ENCODE assay signal across 7 mouse cellular contexts in genomic region chr6:88731991-88732390, GRCm38 (mm10). TPM values are rescaled to one million over a fixed set of nuclear protein-coding genes. Genes with fewer than 3 reads are reported as not detected.
DNase-seq lines count a peak whose midpoint lies in the region; ATAC-seq and TF ChIP-seq lines count a peak whose summit lies in the region.

No protein-coding gene starts in this region.

- DNase-seq in midbrain, postnatal 0 days (ENCODE audit: low spot score) = peak; percentile 71
- peak; percentile 92 for DNase-seq in cerebellum, adult 9-10 months
- peak; percentile 91 for DNase-seq in kidney, adult 18-20 months
- no peak for DNase-seq in yolk sac, embryonic 10.5 days (ENCODE audit: low spot score)

- no peaks in the 10 kb centered on the region for H3K79me2 ChIP-seq in myocyte (ENCODE audit: control insufficient read depth, insufficient read depth)

- no peak overlapping the region for H3K9ac ChIP-seq in midbrain, postnatal 0 days (replicated peaks; ENCODE audit: low read length, poor library complexity, severe bottlenecking)
- H3K9ac ChIP-seq in midbrain, embryonic 13.5 days (replicated peaks) = no peak overlapping the region

- H3ac ChIP-seq in myocyte (ENCODE audit: control insufficient read depth, insufficient read length) = no peak overlapping the region

- H3K27me3 ChIP-seq in midbrain, postnatal 0 days (ENCODE audit: insufficient read depth, low read length) = no peaks in the 10 kb centered on the region
- peaks cover 21% of the 10 kb centered on the region for H3K27me3 ChIP-seq in midbrain, embryonic 13.5 days
- H3K27me3 ChIP-seq in myocyte (ENCODE audit: control insufficient read depth, insufficient read depth, insufficient read length) = peaks cover 3% of the 10 kb centered on the region

- peaks cover 6% of the 10 kb centered on the region; the same call in 1 of the 2 replicates for H3K4me1 ChIP-seq in midbrain, postnatal 0 days (ENCODE audit: insufficient read depth, low read length)
- peaks cover 10% of the 10 kb centered on the region; the same call in 1 of the 2 replicates for H3K4me1 ChIP-seq in midbrain, embryonic 13.5 days (replicated peaks)

- no peak overlapping the region for H3K4me2 ChIP-seq in midbrain, postnatal 0 days (ENCODE audit: low read depth, low read length, poor library complexity, severe bottlenecking)
- H3K4me2 ChIP-seq in midbrain, embryonic 13.5 days (replicated peaks) = no peak overlapping the region
- H3K4me2 ChIP-seq in myocyte (ENCODE audit: low read depth) = no peak overlapping the region

- 86% methylated on average over 3 of the region's 3 CpGs for WGBS in midbrain, postnatal 0 days
- 92% methylated on average over 3 of the region's 3 CpGs for WGBS in midbrain, embryonic 13.5 days

- H3K9me3 ChIP-seq in midbrain, postnatal 0 days (ENCODE audit: low read length) = no peaks in the 10 kb centered on the region
- no peaks in the 10 kb centered on the region for H3K9me3 ChIP-seq in midbrain, embryonic 13.5 days

- ATAC-seq in midbrain, postnatal 0 days (ENCODE audit: low FRiP score) = no peak
- no peak for ATAC-seq in midbrain, embryonic 13.5 days
- ATAC-seq in monocyte, adult 5-6 weeks (replicated peaks; ENCODE audit: insufficient number of reproducible peaks, low FRiP score, low TSS enrichment, poor library complexity, severe bottlenecking) = no peak

- no peak overlapping the region for H3K4me3 ChIP-seq in midbrain, postnatal 0 days (ENCODE audit: low read depth, low read length)
- no peak overlapping the region for H3K4me3 ChIP-seq in midbrain, embryonic 13.5 days (replicated peaks)
- H3K4me3 ChIP-seq in myocyte = no peak overlapping the region

- no peaks in the 10 kb centered on the region for H3K36me3 ChIP-seq in midbrain, postnatal 0 days (ENCODE audit: insufficient read depth, low read length)
- H3K36me3 ChIP-seq in midbrain, embryonic 13.5 days = no peaks in the 10 kb centered on the region
- H3K36me3 ChIP-seq in myocyte (ENCODE audit: control insufficient read depth, insufficient read depth) = no peaks in the 10 kb centered on the region

- no peak for TF ChIP-seq CTCF in midbrain, postnatal 0 days (IDR thresholded peaks at IDR 0.05)

- no peak for TF ChIP-seq POLR2A in myocyte (IDR thresholded peaks at IDR 0.05; ENCODE audit: insufficient read length, low read depth)

- H3K27ac ChIP-seq in midbrain, postnatal 0 days (ENCODE audit: low read depth, low read length) = 0 out of 2 replicates have a peak overlapping the region, but pooled peaks have one; percentile 1
- H3K27ac ChIP-seq in midbrain, embryonic 13.5 days = no peak overlapping the region

TF ChIP-seq in myocyte, 11 proteins besides CTCF, POLR2A, EP300 and RAD21:
- peak in 2 of 3 experiments; percentile 10 to 79 for TF ChIP-seq MYOD1 (IDR thresholded peaks at IDR 0.05; ENCODE audit: control insufficient read depth in 1 of 3, insufficient read length in 2 of 3, low read depth in 2 of 3)
- no peak for TF ChIP-seq TCF12 (IDR thresholded peaks at IDR 0.05; ENCODE audit: insufficient read depth, poor library complexity, severe bottlenecking)

RNA-seq across cellular contexts. Expression of gene Mgll, which starts 7.8 kb away (rescaled TPM):
- total RNA-seq in midbrain, postnatal 0 days (2014; rRNA removed) = 48.7 and 50.6 TPM in 2 replicates
- 62.3 and 75.3 TPM in 2 replicates for polyA plus RNA-seq in midbrain, postnatal 0 days (2015; fragmentation: Nextera tagmentation; extraction: Ambion mirVana)
- 5.3 and 7.4 TPM in 2 replicates for polyA plus RNA-seq in midbrain, embryonic 13.5 days (2015; fragmentation: Nextera tagmentation; extraction: Ambion mirVana)
- 4.7 TPM for polyA plus RNA-seq in myocyte (2012; fragmentation: generic; extraction: Trizol)
- total RNA-seq in monocyte, adult 5-6 weeks (2017) = 1.9 to 3.9 TPM in 2 of 3 replicates, not detected in the other
